Mouse (Mus musculus) G1E (cell line): ENCODE results near the gene Ogn. TPM values are rescaled to one million over a fixed set of nuclear protein-coding genes. Genes with fewer than 3 reads are reported as not detected.

Experiments used
- ATAC-seq: 2 replicates; pipeline ENCODE4 v1.8.0; 2016; ENCODE audit warnings: mild to moderate bottlenecking; ENCODE audit not compliant: insufficient number of reproducible peaks, poor library complexity, low FRiP score, severe bottlenecking; ENCODE audit errors: extremely low read depth
- DNase-seq: peaks from one replicate; pipeline ENCODE4 v3.0.0; 2012; ENCODE audit warnings: low spot score
- H3K27me3 ChIP-seq: 2 replicates; pipeline ENCODE4 v1.6.1; 2012; ENCODE audit warnings: mild to moderate bottlenecking, low read length, inconsistent platforms; ENCODE audit not compliant: insufficient read depth
- H3K36me3 ChIP-seq: replicated peaks from 2 replicates; pipeline ENCODE3; 2012; ENCODE audit warnings: mild to moderate bottlenecking, inconsistent platforms
- H3K4me1 ChIP-seq: 2 replicates; pipeline ENCODE4 v1.6.1; 2012; ENCODE audit warnings: low read depth, low read length, inconsistent platforms, mixed read lengths; ENCODE audit not compliant: insufficient read depth
- H3K4me3 ChIP-seq: 2 replicates; pipeline ENCODE4 v1.5.1; 2012; ENCODE audit warnings: low read depth, mild to moderate bottlenecking, inconsistent platforms, low read length, moderate library complexity, mixed read lengths
- H3K9me3 ChIP-seq: replicated peaks from 2 replicates; pipeline ENCODE4 v1.6.1; 2012; ENCODE audit warnings: inconsistent platforms
- CTCF ChIP-seq: IDR thresholded peaks from 2 replicates; pipeline ENCODE4 v1.5.1; 2012; ENCODE audit warnings: low read depth, low read length, inconsistent platforms, mixed read lengths
- GATA1 ChIP-seq: IDR thresholded peaks from 2 replicates; pipeline ENCODE4 v1.6.1; 2012; ENCODE audit warnings: borderline replicate concordance, low read length, inconsistent platforms, mixed read lengths
- GATA2 ChIP-seq: IDR thresholded peaks from 2 replicates; pipeline ENCODE4 v1.6.1; 2012; ENCODE audit warnings: low read depth, low read length, inconsistent platforms, borderline replicate concordance
- POLR2AphosphoS5 ChIP-seq: IDR thresholded peaks from 2 replicates; pipeline ENCODE4 v1.6.1; 2012; ENCODE audit warnings: low read depth, low read length, inconsistent platforms; ENCODE audit not compliant: insufficient replicate concordance
- TAL1 ChIP-seq: conservative IDR thresholded peaks from 2 replicates; pipeline ENCODE4 v1.6.1; 2012; ENCODE audit warnings: low read depth, low read length, inconsistent platforms, mixed read lengths
- polyA plus RNA-seq: library from polyadenylated mRNA; stranded (reverse); fragments of >175 nt; gene quantifications from 2 replicates; pipeline ENCODE4 v1.2.3, GENCODE M21; 2012
- total RNA-seq, 2 experiments: library from RNA; stranded (forward) in 1 of 2; stranded (reverse) in 1 of 2; fragments of 200-1000 nt in 1 of 2; fragments of >200 nt in 1 of 2; fragmentation: Nextera tagmentation in 1 of 2; gene quantifications; 2 replicates each; pipeline ENCODE4 v1.2.3; 2014 to 2017

The Ogn gene
- total and polyA plus RNA-seq, 3 experiments = 0.05 TPM; not detected in 2

- ATAC-seq = no peak
- Histone ChIP-seq H3K27me3 (no peaks in the 10 kb centered on the region), H3K36me3 (peaks cover 2% of the 10 kb centered on the region), H3K4me1 (no peaks in the 10 kb centered on the region; the same call in 1 of the 2 replicates), H3K9me3 (no peaks in the 10 kb centered on the region), H3K4me3 (no peak overlapping the region)
- DNase-seq = no peak
- no peak for TF ChIP-seq TAL1
- TF ChIP-seq POLR2AphosphoS5 = no peak
- no peak for TF ChIP-seq GATA1
- TF ChIP-seq CTCF = no peak
- no peak for TF ChIP-seq GATA2
Observed at GRCm38 (mm10) chr13:49608589-49609322, 910 bp downstream of the Ogn start.

- H3K27me3 ChIP-seq = no peaks in the 10 kb centered on the region
- TF ChIP-seq GATA2 (no peak), CTCF (no peak), GATA1 (no peak), TAL1 (no peak), POLR2AphosphoS5 (no peak)
- no peak for DNase-seq
- peaks cover 14% of the 10 kb centered on the region for H3K4me1 ChIP-seq
- H3K9me3 ChIP-seq = no peaks in the 10 kb centered on the region
- ATAC-seq = no peak
- H3K4me3 ChIP-seq = no peak overlapping the region
- peaks cover 10% of the 10 kb centered on the region for H3K36me3 ChIP-seq
Observed at GRCm38 (mm10) chr13:49617021-49617420, 9.2 kb downstream of the Ogn start.

GRCm38 (mm10) chr13:49618365-49618764 is 10.5 kb downstream of the Ogn start:
- Histone ChIP-seq H3K36me3 (peaks cover 10% of the 10 kb centered on the region), H3K9me3 (no peaks in the 10 kb centered on the region), H3K27me3 (no peaks in the 10 kb centered on the region), H3K4me3 (no peak overlapping the region), H3K4me1 (peaks cover 14% of the 10 kb centered on the region)
- ATAC-seq (no peak), DNase-seq (no peak)
- TF ChIP-seq TAL1 = 0 out of 2 replicates have a peak, but pooled peaks have one; percentile 6
- TF ChIP-seq CTCF = no peak

GRCm38 (mm10) chr13:49623216-49623615 is 15.4 kb downstream of the Ogn start:
- H3K9me3 ChIP-seq = no peaks in the 10 kb centered on the region
- no peak overlapping the region for H3K4me3 ChIP-seq
- peaks cover 8% of the 10 kb centered on the region for H3K36me3 ChIP-seq
- ATAC-seq = no peak
- TF ChIP-seq GATA2 = no peak
- no peak for TF ChIP-seq POLR2AphosphoS5
- no peak for TF ChIP-seq TAL1
- TF ChIP-seq CTCF = no peak
- TF ChIP-seq GATA1 = no peak
- H3K4me1 ChIP-seq = peaks cover 11% of the 10 kb centered on the region
- H3K27me3 ChIP-seq = no peaks in the 10 kb centered on the region
- no peak for DNase-seq

- no peaks in the 10 kb centered on the region for H3K27me3 ChIP-seq
- H3K4me3 ChIP-seq = no peak overlapping the region
- no peak for TF ChIP-seq TAL1
- no peak for TF ChIP-seq GATA1
- no peak for TF ChIP-seq POLR2AphosphoS5
- TF ChIP-seq CTCF = no peak
- no peak for TF ChIP-seq GATA2
- H3K9me3 ChIP-seq = no peaks in the 10 kb centered on the region
- peaks cover 27% of the 10 kb centered on the region for H3K36me3 ChIP-seq
- no peak for ATAC-seq
- H3K4me1 ChIP-seq = no peaks in the 10 kb centered on the region
- no peak for DNase-seq
Observed at GRCm38 (mm10) chr13:49628167-49628566, 20.3 kb downstream of the Ogn start.

GRCm38 (mm10) chr13:49629076-49629475 is 21.2 kb downstream of the Ogn start:
- Histone ChIP-seq H3K4me1 (no peaks in the 10 kb centered on the region), H3K36me3 (peaks cover 28% of the 10 kb centered on the region), H3K4me3 (no peak overlapping the region), H3K9me3 (no peaks in the 10 kb centered on the region), H3K27me3 (no peaks in the 10 kb centered on the region)
- no peak for DNase-seq
- no peak for ATAC-seq
- TF ChIP-seq GATA2 = no peak
- no peak for TF ChIP-seq TAL1
- no peak for TF ChIP-seq CTCF
- no peak for TF ChIP-seq GATA1
- TF ChIP-seq POLR2AphosphoS5 = no peak
